Mouse (Mus musculus): Measurements from ENCODE around the gene Slc25a41. TPM values are rescaled to one million over a fixed set of nuclear protein-coding genes. Genes with fewer than 3 reads are reported as not detected.
A peak's percentile ranks its signal among the peaks of the same experiment; 100 is the strongest.

The Slc25a41 gene
- polyA plus RNA-seq, 1 experiment from 2014 or later, result not detected

- H3K27me3 ChIP-seq, result peaks cover 27% of the 10 kb centered on the region
- no peak overlapping the region for H3K4me2 ChIP-seq
- no peaks in the 10 kb centered on the region for H3K36me3 ChIP-seq
- 38% methylated on average over 8 of the region's 8 CpGs for WGBS
- peaks cover 8% of the 10 kb centered on the region; the same call in 1 of the 2 replicates for H3K4me1 ChIP-seq
- no peak overlapping the region for H3K9ac ChIP-seq
- H3K27ac ChIP-seq, result no peak overlapping the region
- no peak overlapping the region for H3K4me3 ChIP-seq
- ATAC-seq (ENCODE audit: insufficient number of reproducible peaks, insufficient read depth, low FRiP score, low TSS enrichment, low read depth), result no peak
- no peaks in the 10 kb centered on the region for H3K9me3 ChIP-seq
Measured at GRCm38 (mm10) chr17:57038978-57039377, 2.5 kb downstream of the Slc25a41 start.

- no peak for ATAC-seq (ENCODE audit: insufficient number of reproducible peaks, insufficient read depth, low FRiP score, low TSS enrichment, low read depth)
- Histone ChIP-seq H3K4me3 (no peak overlapping the region), H3K9me3 (no peaks in the 10 kb centered on the region), H3K27ac (peak overlapping the region; percentile 92; the same call in 1 of the 2 replicates), H3K27me3 (peaks cover 13% of the 10 kb centered on the region; the same call in 1 of the 2 replicates), H3K36me3 (peaks cover 13% of the 10 kb centered on the region), H3K9ac (no peak overlapping the region), H3K4me1 (peaks cover 17% of the 10 kb centered on the region), H3K4me2 (peak overlapping the region; percentile 64)
- 86% methylated on average over 4 of the region's 4 CpGs for WGBS
Measured at GRCm38 (mm10) chr17:57032854-57033253, 8.6 kb downstream of the Slc25a41 start.

GRCm38 (mm10) chr17:57031661-57032420, 9.6 kb downstream of the Slc25a41 start:
- H3K4me3 ChIP-seq, result peak overlapping the region; percentile 90
- H3K4me2 ChIP-seq, result peak overlapping the region; percentile 64
- no peaks in the 10 kb centered on the region for H3K9me3 ChIP-seq
- peak overlapping the region; percentile 64 for H3K9ac ChIP-seq
- H3K27ac ChIP-seq, result peak overlapping the region; percentile 92
- peaks cover 23% of the 10 kb centered on the region for H3K36me3 ChIP-seq
- ATAC-seq (ENCODE audit: insufficient number of reproducible peaks, insufficient read depth, low FRiP score, low TSS enrichment, low read depth), result peak; percentile 95
- H3K4me1 ChIP-seq, result peaks cover 17% of the 10 kb centered on the region
- 0 out of 2 replicates have a peak, but pooled peaks cover 6% of the 10 kb centered on the region for H3K27me3 ChIP-seq
- under 1% methylated on average over 38 of the region's 38 CpGs for WGBS

GRCm38 (mm10) chr17:57030931-57031660, 10.4 kb downstream of the Slc25a41 start, which contains the start of gene Khsrp:
Gene Khsrp (minus strand): TSS chr17:57031522.
- peak within 1 kb of the TSS; percentile 94 for H3K27ac ChIP-seq
- WGBS, result under 1% methylated on average over 74 of the region's 99 CpGs
- H3K27me3 ChIP-seq, result 0 out of 2 replicates have a peak, but pooled peaks cover 3% of the 10 kb centered on the region
- H3K9me3 ChIP-seq, result no peaks in the 10 kb centered on the region
- peak within 1 kb of the TSS; percentile 92 for H3K4me2 ChIP-seq
- H3K36me3 ChIP-seq, result peaks cover 31% of the 10 kb centered on the region
- peaks cover 17% of the 10 kb centered on the region for H3K4me1 ChIP-seq
- H3K4me3 ChIP-seq, result peak within 1 kb of the TSS; percentile 90
- no peak for ATAC-seq (ENCODE audit: insufficient number of reproducible peaks, insufficient read depth, low FRiP score, low TSS enrichment, low read depth)
- H3K9ac ChIP-seq, result peak within 1 kb of the TSS; percentile 99

GRCm38 (mm10) chr17:57029691-57030090, 11.8 kb downstream of the Slc25a41 start:
- Histone ChIP-seq H3K4me1 (peaks cover 17% of the 10 kb centered on the region), H3K4me2 (peak overlapping the region; percentile 92), H3K27ac (no peak overlapping the region), H3K9me3 (no peaks in the 10 kb centered on the region), H3K9ac (peak overlapping the region; percentile 99), H3K27me3 (no peaks in the 10 kb centered on the region), H3K4me3 (peak overlapping the region; percentile 90), H3K36me3 (peaks cover 45% of the 10 kb centered on the region)
- ATAC-seq (ENCODE audit: insufficient number of reproducible peaks, insufficient read depth, low FRiP score, low TSS enrichment, low read depth), result no peak
- 55% methylated on average over 8 of the region's 8 CpGs for WGBS

GRCm38 (mm10) chr17:57027471-57027870, 14.0 kb downstream of the Slc25a41 start:
- ATAC-seq (ENCODE audit: insufficient number of reproducible peaks, insufficient read depth, low FRiP score, low TSS enrichment, low read depth), result no peak
- 88% methylated on average over 4 of the region's 4 CpGs for WGBS
- Histone ChIP-seq H3K4me3 (no peak overlapping the region), H3K4me2 (no peak overlapping the region), H3K9ac (no peak overlapping the region), H3K27ac (no peak overlapping the region), H3K4me1 (peaks cover 16% of the 10 kb centered on the region), H3K27me3 (no peaks in the 10 kb centered on the region), H3K36me3 (peaks cover 67% of the 10 kb centered on the region), H3K9me3 (no peaks in the 10 kb centered on the region)

GRCm38 (mm10) chr17:57020960-57021359, 20.5 kb downstream of the Slc25a41 start:
- H3K36me3 ChIP-seq, result peaks cover 69% of the 10 kb centered on the region
- 90% methylated on average over 5 of the region's 5 CpGs for WGBS
- H3K4me1 ChIP-seq, result no peaks in the 10 kb centered on the region
- H3K4me3 ChIP-seq, result no peak overlapping the region
- no peaks in the 10 kb centered on the region for H3K27me3 ChIP-seq
- no peak overlapping the region for H3K27ac ChIP-seq
- no peak overlapping the region for H3K4me2 ChIP-seq
- H3K9ac ChIP-seq, result no peak overlapping the region
- ATAC-seq (ENCODE audit: insufficient number of reproducible peaks, insufficient read depth, low FRiP score, low TSS enrichment, low read depth), result no peak
- no peaks in the 10 kb centered on the region for H3K9me3 ChIP-seq

GRCm38 (mm10) chr17:57019693-57020092, 21.8 kb downstream of the Slc25a41 start:
- ATAC-seq (ENCODE audit: insufficient number of reproducible peaks, insufficient read depth, low FRiP score, low TSS enrichment, low read depth), result no peak
- no peak overlapping the region for H3K27ac ChIP-seq
- no peaks in the 10 kb centered on the region for H3K9me3 ChIP-seq
- H3K27me3 ChIP-seq, result no peaks in the 10 kb centered on the region
- H3K36me3 ChIP-seq, result peaks cover 56% of the 10 kb centered on the region
- WGBS, result 80% methylated on average over 2 of the region's 2 CpGs
- no peak overlapping the region for H3K4me2 ChIP-seq
- H3K4me3 ChIP-seq, result no peak overlapping the region
- H3K4me1 ChIP-seq, result no peaks in the 10 kb centered on the region
- H3K9ac ChIP-seq, result no peak overlapping the region

- H3K4me3 ChIP-seq, result peak overlapping the region; percentile 77
- H3K4me1 ChIP-seq, result peaks cover 19% of the 10 kb centered on the region
- ATAC-seq (ENCODE audit: insufficient number of reproducible peaks, insufficient read depth, low FRiP score, low TSS enrichment, low read depth), result no peak
- no peaks in the 10 kb centered on the region for H3K27me3 ChIP-seq
- H3K4me2 ChIP-seq, result peak overlapping the region; percentile 85
- H3K36me3 ChIP-seq, result peaks cover 24% of the 10 kb centered on the region
- H3K9ac ChIP-seq, result peak overlapping the region; percentile 83
- H3K27ac ChIP-seq, result peak overlapping the region; percentile 98
- no peaks in the 10 kb centered on the region for H3K9me3 ChIP-seq
- 74% methylated on average over 13 of the region's 13 CpGs for WGBS
Measured at GRCm38 (mm10) chr17:57012245-57012795, 29.1 kb downstream of the Slc25a41 start.

- peak within 1 kb of the TSS; percentile 85 for H3K9ac ChIP-seq
- H3K27ac ChIP-seq, result peak within 1 kb of the TSS; percentile 98
- H3K4me3 ChIP-seq, result peak within 1 kb of the TSS; percentile 77
- H3K9me3 ChIP-seq, result no peaks in the 10 kb centered on the region
- peaks cover 19% of the 10 kb centered on the region for H3K4me1 ChIP-seq
- peak within 1 kb of the TSS; percentile 85 for H3K4me2 ChIP-seq
- WGBS, result under 1% methylated on average over 51 of the region's 51 CpGs
- H3K36me3 ChIP-seq, result peaks cover 32% of the 10 kb centered on the region
- no peaks in the 10 kb centered on the region for H3K27me3 ChIP-seq
- ATAC-seq (ENCODE audit: insufficient number of reproducible peaks, insufficient read depth, low FRiP score, low TSS enrichment, low read depth), result peak; percentile 86
Measured at GRCm38 (mm10) chr17:57011236-57012141, 30.0 kb downstream of the Slc25a41 start, which contains the start of the genes Gtf2f1 and Gm17949. Gene Gtf2f1 (minus strand): TSS chr17:57011288. Gene Gm17949 (plus strand): TSS chr17:57011469.
